Mouse (Mus musculus): ENCODE data around the gene Fah. TPM values are rescaled to one million over a fixed set of nuclear protein-coding genes. Genes with fewer than 3 reads are reported as not detected.

Gene Fah
- total RNA-seq, 2 experiments from 2014 or later = 20.0 to 25.8 TPM

DNA sequence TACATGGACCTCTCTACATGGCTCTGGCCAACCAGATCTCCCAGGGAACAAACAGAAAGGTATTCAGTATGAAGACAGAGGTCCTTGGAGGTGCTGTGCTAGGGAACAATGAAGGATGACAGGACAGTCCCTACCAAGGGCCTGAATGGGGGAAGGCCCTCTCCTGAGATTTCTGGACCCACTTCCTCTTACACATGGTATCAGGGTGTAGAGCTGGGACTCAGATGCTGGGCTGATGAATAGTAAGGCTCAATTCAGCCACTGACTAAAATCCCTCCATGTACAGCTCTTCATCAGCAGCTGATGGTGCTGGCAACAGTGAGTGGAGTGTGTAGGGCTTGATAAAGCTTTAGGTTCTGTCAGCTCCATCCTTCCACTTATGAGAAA, 11.6 kb downstream of the Fah start:
- no peak for DNase-seq

- peak; percentile 22 to 64 for DNase-seq
These were observed 12.2 kb downstream of the Fah start for GRCm38 (mm10) chr7:84594087-84594916.

DNA sequence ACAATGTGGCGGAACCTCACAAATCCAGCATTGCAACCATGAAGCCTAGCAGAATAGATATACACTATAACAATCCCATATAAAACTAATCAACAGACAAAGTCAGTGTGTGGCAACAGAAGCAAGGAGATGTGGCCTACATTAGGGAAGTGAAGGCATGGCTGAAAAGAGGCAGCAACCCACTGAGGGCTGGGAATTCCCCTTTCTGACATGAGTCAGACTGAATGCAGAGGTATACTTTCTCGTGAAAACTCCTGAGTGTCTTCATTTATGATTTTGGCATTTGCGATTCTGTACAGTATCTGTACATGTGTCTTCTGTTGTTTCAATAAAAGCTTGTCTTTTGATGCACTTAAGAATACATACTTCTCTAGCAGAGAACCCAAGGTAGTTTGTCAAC, 15.2 kb downstream of the Fah start:
- no peak for DNase-seq

DNA sequence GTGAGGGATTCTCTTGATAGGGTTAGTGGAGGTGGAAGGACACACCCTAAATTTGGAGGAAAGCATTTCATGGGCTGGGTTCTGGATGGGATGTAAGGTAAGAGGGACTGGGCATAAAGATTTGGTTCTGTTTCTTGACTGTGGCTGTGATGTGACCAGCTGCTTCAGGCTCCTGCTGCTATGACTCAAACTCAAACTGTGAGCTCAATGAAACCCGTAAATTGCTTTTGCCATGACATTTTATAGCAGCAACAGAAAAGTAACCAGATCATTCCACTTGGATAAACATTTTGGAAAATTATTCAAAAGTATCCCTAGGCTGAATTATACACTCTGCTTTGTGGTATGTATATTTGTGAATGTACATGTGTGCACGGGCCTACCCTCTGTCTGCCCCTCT, 15.9 kb downstream of the Fah start:
- DNase-seq = no peak

- no peak for DNase-seq
These were observed 19.3 kb downstream of the Fah start for GRCm38 (mm10) chr7:84587101-84587783.

DNA sequence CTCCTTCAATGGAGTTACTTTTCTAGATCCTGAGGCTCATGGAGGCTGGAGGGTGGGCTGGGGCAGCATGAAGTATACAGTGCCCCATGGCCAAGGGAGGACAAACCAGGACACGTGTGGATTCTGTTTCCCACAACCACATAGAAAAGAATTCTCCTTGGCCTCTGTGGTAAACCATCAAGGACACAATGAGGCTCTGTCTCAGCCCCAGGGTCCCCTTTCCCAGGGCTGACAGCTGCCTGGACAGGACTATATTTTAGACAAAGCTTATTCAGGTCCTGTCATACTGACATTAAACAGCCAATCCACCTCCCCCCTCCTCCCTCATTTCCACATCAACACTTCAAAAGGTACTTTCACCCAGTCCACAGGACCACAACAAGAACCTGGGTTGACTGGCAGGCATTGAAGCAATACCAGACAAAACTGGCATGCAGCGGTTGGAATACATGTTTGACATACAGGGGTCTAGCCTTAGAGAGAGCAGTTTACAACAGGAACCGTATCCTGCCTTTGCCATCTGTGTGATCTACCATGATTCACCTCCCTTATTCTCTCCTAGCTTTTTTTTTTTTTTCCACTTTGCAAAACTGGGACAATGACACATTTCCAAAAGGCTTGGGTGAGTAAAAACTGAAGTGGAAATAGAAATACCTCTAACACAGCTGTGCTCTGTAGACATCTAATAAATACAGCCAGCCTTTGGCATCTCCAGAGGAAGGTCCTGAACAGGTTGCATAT, 20.0 kb downstream of the Fah start:
- DNase-seq = no peak

DNA sequence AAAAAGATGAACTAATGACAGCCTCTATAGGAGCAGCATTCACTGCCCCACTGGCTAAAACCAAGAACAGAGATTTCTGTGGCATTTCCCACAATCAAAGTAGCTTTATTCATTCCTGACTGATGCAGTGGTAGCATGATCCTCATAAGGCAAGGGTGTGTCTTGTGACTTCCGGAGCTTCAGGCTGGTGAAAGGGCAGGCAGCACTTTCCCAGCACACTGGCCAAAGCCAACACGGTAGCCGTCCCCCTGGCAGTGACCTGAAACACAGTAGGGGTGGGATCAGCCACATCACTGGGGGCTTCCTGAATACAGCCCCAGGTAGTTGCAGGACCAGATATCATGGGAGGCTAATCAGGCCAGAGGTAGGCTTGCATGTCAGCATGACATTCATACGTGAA, 21.4 kb downstream of the Fah start:
- no peak for DNase-seq

- DNase-seq = no peak
These were observed 26.8 kb downstream of the Fah start for GRCm38 (mm10) chr7:84579769-84580168.

GRCm38 (mm10) chr7:84578841-84579240, 27.7 kb downstream of the Fah start:
- no peak for DNase-seq

DNA sequence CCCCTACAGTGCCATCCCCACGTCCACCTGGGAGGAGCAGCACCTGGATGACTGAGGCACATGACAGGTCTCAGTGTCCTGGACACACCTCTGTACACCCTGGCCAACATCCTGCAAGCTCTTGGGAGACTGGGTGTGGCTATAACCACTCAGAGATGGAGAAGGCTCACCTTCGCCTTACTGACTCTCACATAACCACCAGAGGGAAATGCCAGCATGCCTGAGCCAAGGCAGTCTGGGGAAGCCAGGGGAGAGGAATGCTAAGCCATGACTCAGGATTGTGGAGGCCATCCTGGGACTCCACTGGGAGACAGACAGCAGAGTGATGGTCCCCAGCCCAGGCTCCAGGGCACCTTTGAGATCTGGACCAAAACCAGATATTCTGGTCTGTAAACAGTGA, 29.5 kb downstream of the Fah start:
- DNase-seq = no peak

- peak; percentile 20 to 51 for DNase-seq
These were observed 40.3 kb downstream of the Fah start for GRCm38 (mm10) chr7:84566200-84566599.

DNA sequence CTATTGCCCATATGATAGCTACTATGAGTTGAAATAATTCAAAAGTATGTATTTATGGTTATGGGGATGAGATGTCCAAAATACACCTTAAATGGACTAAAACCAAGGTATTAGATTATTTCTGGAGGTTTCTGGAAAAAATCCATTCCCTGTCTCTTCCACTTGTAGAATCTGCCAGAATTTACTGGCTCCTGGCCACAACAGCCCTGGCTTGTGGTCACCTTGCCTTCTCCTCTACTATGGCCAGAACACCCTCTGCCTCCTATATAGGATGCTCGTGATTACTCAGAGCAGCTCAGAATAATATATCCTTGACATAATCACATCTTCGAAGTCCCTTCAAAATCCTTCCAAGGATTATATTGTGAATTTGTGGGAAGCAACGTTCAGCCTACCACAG, 42.3 kb downstream of the Fah start:
- DNase-seq = no peak

DNA sequence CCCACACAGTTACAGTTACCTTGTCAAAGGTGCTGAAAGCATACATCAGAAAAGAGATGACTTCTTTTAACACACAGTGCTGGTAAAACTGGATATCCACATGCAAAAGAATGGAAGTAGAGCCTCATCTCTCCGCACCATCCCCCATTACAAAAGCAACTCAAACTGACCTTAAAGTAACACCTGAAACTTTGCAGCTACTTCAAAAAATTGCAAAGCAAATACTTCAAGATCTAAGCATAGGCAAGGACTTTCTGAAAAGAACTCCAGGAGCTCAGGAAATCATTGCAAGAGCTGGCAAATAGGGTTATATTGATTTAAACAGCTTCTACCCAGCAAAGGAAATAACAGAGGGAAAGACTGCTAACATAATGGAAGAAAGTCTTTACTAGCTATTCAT, 46.0 kb downstream of the Fah start:
- no peak for DNase-seq

DNA sequence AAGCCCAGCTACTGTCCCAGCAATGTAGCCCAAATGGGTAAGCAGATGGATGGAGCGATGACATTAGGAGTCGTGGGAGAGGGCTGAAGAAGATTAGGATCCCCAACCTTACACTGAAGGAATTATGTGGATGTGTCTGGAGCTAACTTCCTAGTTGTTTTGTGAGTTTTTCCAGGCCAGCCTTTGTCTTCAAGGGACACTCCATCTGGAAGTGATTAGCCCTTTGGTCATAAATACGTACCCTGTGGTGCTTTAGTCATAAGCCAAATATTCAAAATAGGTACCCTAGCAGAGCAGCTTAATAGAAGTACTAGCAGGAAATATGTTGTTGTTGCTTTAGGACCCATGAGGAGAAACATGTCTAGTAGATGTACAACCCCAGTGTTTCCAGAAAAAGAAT, 49.2 kb downstream of the Fah start:
- DNase-seq = no peak

DNA sequence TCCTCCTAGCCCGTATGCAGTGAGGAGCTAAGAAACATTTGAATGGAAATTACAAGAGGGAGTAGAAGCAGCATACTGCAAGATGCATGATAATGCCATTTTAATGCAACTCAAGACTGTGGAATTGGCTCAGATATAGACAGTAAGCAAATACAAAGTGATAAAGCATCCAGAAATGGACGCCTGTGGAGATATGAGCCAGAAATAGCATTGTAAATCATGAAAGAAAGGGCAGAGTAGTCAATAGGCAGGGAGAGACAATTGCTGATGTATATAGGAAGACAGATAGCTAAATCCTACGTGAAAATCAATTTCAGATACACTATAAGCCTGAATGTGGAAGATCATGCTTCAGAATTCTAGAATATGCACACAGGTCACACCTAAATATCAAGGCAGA, 51.2 kb downstream of the Fah start:
- DNase-seq = no peak

DNA sequence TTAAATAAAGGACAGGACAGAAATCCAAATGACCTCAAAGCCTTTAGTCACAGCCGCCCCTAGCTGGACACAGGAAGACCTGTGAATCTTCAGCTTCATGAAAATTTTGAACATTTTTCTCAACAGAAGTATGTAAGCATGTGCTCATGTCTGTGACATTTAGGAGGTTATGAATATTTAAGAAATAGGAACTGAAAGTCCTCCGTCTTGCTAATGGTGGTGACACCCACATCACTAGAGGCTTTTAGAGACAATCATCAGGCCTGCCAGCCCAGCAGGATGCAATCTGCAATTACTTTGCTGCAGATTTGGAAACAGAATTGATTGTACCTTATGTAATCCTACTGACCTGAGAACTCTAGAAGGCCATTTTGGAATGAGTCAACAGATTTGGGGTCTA, 55.0 kb downstream of the Fah start:
- peak in 1 of 2 experiments; percentile 5 for DNase-seq

- DNase-seq = no peak
These were observed 59.9 kb downstream of the Fah start for GRCm38 (mm10) chr7:84546667-84547066.

DNA sequence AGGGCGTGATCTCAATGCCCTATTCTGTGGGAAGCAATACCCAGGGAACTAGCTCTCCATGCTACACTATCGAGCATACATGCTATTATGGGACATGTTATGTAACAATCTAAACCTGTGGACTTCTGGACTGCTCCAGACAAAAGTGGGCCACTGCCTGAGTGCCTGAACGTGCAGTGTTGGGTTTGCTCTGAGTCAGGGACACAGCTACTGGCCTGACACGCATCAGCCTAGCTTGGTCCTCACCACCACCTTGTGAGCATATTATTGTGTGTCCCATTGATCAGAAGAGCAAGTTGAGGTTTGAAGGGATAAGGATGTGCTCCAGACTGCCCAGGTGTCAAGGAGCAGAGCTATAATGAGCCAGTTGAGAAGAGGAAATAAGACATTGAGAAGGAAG, 61.6 kb downstream of the Fah start:
- DNase-seq = no peak

Other genes with a start within 250 kb of the Fah start
- gene Arnt2, start 196.5 kb downstream of the Fah start, total RNA-seq (2021) = 1 to 10 TPM in 1 of 2 experiments, under 1 TPM in 1; 0.40 to 1.4 TPM
- gene Gm2115, start 77.8 kb downstream of the Fah start, total RNA-seq (2021) = under 1 TPM; 0.20 to 0.26 TPM
- 10 to 100 TPM; 84.2 to 97.6 TPM for gene Zfand6, start 83.2 kb upstream of the Fah start, total RNA-seq (2021)
- gene Olfr291, start 246.8 kb upstream of the Fah start, total RNA-seq (2021) = not detected

All from heart, adult 18-20 months (tissue).